Mouse (Mus musculus) left cerebral cortex, adult 11 months (tissue): ENCODE results near the gene Col6a5.

Source experiments
- DNase-seq: peaks from one replicate; pipeline ENCODE4 v3.0.0; 2022; ENCODE audit warnings: low spot score

Col6a5 gene

GRCm38 (mm10) chr9:105960533-105960932 lies at the start of gene Col6a5:
Gene Col6a5 (minus strand): TSS chr9:105960643.
- DNase-seq: no peak

GRCm38 (mm10) chr9:105997955-105998354 lies 37.5 kb upstream of the Col6a5 start:
- no peak for DNase-seq

DNA sequence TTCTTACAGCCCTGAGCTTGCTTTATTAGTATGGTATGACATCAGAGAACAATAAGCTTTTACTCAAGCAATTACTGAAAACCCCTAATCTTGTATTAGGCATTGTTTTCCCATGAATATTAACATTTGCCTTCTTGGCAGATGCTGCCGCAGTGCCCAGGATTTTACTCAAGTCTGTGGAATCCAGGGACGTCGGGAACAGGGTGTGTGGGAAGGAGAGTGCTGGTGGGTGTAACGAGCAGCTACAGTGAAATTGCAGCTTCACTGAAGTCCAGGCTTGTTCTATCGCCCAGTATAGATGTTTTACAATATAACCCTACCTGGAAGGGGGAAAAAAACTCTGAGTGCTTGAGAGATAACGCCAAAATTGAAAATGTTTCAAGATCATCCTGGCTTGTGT lies 32.0 kb upstream of the Col6a5 start:
- peak; percentile 25 for DNase-seq

DNA sequence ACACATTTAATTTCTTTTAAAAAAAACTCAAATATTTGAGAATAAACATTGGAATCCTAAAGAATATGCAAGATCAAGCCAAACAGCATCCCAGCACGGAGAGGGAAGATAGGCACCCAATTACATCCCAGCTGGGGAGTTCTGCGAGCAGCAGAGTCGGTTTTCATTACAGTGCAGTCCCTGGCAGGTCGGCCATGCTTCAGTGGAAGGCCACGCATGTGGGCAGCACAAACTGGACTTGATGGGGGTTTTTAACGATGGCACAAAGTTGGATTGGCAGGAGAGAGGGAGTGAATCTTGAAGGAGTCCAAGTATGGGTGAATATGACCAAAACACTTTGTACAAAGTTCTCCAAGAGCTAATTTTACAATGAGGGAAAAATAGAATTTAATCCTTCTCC lies 29.7 kb upstream of the Col6a5 start:
- no peak for DNase-seq

DNA sequence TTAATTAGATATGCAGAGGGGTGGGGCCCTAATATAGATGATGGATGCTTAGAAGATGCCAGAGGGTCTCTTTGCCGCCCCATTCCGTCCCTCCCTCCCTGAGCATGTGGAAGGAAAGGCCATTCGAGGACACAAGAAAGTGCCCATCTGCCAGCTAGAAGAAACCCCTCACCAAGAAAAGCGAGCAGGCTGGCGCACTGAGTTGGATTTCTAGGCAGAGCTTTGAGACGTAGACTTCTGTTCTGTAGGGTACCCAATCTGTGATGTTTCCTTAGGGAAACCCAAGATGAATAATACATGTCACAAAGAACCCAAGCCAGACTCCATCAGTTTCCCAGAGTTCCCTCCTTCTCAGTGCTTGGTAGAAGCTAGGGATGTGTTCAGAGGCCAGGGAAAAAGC lies 29.0 kb upstream of the Col6a5 start:
- no peak for DNase-seq

GRCm38 (mm10) chr9:105988096-105988495 lies 27.7 kb upstream of the Col6a5 start:
- DNase-seq: no peak

- no peak for DNase-seq
These were observed 24.6 kb upstream of the Col6a5 start for GRCm38 (mm10) chr9:105984931-105985519.

- no peak for DNase-seq
These were observed 18.0 kb upstream of the Col6a5 start for GRCm38 (mm10) chr9:105978479-105978878.

DNA sequence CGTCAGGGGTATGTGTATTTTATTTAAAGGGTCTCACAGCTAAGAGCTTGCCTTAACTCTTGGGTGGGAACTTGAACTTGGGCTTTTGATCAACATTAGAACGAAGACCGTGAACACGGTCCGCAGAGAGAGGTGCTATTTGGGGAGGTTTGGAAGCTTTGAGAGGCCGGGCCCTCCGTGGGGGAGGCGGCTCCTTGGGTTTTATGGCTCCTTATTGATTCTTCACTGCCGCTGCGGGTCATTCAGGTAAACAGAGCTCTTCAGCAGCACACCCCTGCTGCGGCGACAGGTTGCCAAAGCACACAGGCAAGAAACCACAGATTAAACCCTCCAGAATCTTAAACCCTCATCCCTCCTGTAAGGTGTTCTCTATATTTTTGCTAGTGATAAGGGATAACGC lies 16.4 kb upstream of the Col6a5 start:
- DNase-seq: no peak

- DNase-seq: no peak
These were observed 15.9 kb upstream of the Col6a5 start for GRCm38 (mm10) chr9:105976314-105976713.

DNA sequence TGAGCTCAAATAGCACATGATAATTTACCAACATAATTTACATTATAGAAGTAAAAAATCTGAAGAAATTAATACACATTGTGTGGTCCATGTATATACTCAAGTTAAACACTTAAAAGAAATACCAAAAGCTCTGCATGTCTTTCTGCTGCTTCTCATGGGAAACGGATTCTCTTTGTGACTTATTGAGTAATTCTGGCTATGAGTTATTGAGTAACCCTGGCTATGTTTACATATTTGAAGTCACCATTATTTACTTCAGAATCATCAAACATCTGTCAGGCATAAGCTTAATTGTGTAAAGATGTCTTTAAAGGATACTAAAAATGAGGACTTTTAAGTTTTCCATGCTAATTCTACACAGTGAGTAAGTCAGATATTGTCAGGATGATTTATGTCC lies 13.3 kb upstream of the Col6a5 start:
- DNase-seq: no peak

DNA sequence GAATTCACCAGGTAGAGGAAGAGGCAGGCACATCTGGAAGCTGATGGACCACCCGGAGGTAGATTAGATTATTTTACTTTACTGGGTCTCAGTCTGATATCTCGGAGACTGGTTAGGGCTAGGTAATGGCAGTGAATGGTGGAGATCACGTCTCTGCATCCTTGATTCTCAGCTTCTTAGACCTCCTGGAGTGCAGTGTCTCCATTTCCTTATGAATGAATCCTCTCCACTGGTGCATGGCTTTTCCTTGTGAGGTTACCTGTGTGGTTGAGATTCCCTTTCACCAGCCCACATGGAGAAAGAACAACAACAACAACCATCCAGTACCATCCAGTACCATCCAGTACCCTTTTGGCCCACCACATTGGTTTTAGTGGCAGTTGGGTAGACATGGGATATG lies 11.6 kb upstream of the Col6a5 start:
- DNase-seq: no peak

- no peak for DNase-seq
These were observed 11.0 kb upstream of the Col6a5 start for GRCm38 (mm10) chr9:105971351-105971894.

GRCm38 (mm10) chr9:105970901-105971300 lies 10.5 kb upstream of the Col6a5 start:
- no peak for DNase-seq

- no peak for DNase-seq
These were observed 7.5 kb upstream of the Col6a5 start for GRCm38 (mm10) chr9:105967976-105968375.

GRCm38 (mm10) chr9:105959116-105959515 lies 1.3 kb downstream of the Col6a5 start:
- no peak for DNase-seq

DNA sequence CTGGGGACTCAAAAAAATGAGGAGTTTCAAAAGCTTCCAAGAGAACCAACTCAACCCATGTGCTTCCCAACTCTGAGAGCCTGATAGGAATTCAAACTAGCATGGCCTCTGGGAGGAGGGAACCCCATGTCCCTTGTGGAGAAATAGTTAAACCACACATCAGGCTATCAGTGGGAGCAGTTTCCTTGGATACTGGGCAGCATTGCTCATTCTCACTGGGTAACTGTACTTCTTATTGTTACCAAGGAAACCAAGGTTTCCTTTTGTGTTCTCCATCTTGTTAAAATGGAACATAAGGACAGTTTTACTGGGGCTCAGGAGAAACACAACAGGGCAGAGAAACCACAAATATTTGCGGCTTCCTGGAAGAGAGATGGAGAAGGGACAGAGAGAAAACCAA lies 10.7 kb downstream of the Col6a5 start:
- DNase-seq: no peak

DNA sequence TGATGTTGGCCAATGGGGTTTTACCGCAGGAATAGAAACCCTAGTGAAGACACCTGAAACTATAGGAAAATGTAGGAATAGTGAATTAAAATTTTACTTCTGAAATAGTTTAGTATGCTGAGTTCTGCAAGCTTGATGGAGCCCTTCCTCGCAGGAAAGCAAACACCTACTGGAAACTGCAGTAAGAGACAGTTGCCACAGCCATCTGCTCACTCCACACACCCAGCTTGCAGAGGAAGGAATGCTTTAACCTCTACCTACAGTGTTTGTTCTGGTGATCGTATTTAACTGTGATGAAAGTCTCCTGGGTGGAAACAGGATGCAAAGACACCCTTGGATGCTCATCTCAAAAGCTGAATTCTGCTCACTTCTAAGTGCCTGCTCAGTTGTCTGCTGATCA lies 12.9 kb downstream of the Col6a5 start:
- peak; percentile 36 for DNase-seq

GRCm38 (mm10) chr9:105933816-105934215 lies 26.6 kb downstream of the Col6a5 start:
- DNase-seq: no peak

- DNase-seq: no peak
These were observed 31.2 kb downstream of the Col6a5 start for GRCm38 (mm10) chr9:105929287-105929686.

GRCm38 (mm10) chr9:105928406-105929071 lies 31.9 kb downstream of the Col6a5 start:
- DNase-seq: no peak

DNA sequence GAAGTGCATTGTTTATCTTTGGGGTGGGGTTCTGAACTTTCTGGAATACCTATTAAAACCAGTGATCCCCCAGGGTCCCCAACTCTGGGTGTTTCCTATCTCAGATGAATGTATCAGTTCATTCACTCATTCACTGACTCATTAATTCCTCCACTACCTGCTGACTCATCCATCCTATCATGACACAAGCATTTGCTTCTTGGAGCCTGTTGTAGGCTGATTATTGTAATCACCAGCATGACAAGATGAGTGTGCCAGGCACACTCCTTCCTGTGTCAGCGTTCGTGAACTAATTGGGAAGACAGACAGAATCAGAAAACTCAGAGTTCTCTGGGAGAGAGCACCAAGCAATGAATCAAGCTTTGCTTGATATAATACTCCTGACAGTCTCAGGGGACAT lies 36.8 kb downstream of the Col6a5 start:
- no peak for DNase-seq

- DNase-seq: no peak
These were observed 45.3 kb downstream of the Col6a5 start for GRCm38 (mm10) chr9:105915186-105915585.

DNA sequence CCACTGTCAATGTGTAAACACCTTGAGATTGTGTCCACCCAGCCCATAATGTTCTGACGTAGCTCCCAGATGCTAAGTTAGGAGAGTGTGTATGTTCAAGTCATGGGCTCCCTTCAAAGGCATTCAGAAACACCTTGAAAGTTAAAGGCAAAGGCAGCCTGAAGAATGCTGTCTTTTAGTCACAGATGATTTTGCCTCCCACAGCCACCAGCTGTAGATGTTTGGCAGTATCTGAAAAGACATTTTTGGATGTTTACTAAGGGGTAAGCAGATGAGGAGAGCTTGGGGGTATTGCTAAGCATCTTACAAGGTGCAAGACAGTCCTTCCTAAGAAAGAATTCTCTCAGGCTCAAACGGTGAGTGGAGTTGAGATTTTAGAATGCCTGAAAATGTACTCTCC lies 50.3 kb downstream of the Col6a5 start:
- DNase-seq: peak; percentile 23
